Mouse (Mus musculus) thymus, postnatal 36 days (tissue): ENCODE measurements around the gene Amotl1.
A peak's percentile ranks its signal among the peaks of the same experiment; 100 is the strongest.
"Not testable (repeated sequence)": the region's sequence is repeated elsewhere in the genome, so short reads cannot be mapped to it uniquely, and the experiment has no call there.

Experiments
- DNase-seq, 2 experiments: peaks; one replicate each; pipeline ENCODE4 v3.0.0; 2022; ENCODE audit warnings: mixed read lengths in 2 of 2

Amotl1 gene

GRCm38 (mm10) chr9:14599799-14600198, 45.1 kb downstream of the Amotl1 start:
- DNase-seq: no peak

GRCm38 (mm10) chr9:14598157-14598556, 46.7 kb downstream of the Amotl1 start:
- no peak for DNase-seq

- no peak for DNase-seq
Measured at GRCm38 (mm10) chr9:14597429-14597828, 47.4 kb downstream of the Amotl1 start.

- no peak for DNase-seq
Measured at GRCm38 (mm10) chr9:14596858-14597257, 48.0 kb downstream of the Amotl1 start.

GRCm38 (mm10) chr9:14596427-14596826, 48.4 kb downstream of the Amotl1 start:
- no peak for DNase-seq

GRCm38 (mm10) chr9:14595893-14596292, 49.0 kb downstream of the Amotl1 start:
- no peak for DNase-seq

GRCm38 (mm10) chr9:14593880-14594279, 51.0 kb downstream of the Amotl1 start:
- no peak for DNase-seq

- DNase-seq: no peak
Measured at GRCm38 (mm10) chr9:14590666-14591065, 54.2 kb downstream of the Amotl1 start.

- no peak for DNase-seq
Measured at GRCm38 (mm10) chr9:14588690-14589089, 56.2 kb downstream of the Amotl1 start.

GRCm38 (mm10) chr9:14585702-14586101, 59.2 kb downstream of the Amotl1 start:
- DNase-seq: no peak

- no peak for DNase-seq
Measured at GRCm38 (mm10) chr9:14578960-14579359, 65.9 kb downstream of the Amotl1 start.

- DNase-seq: not testable (repeated sequence)
Measured at GRCm38 (mm10) chr9:14576359-14576758, 68.5 kb downstream of the Amotl1 start.

- no peak for DNase-seq
Measured at GRCm38 (mm10) chr9:14574760-14575399, 70.0 kb downstream of the Amotl1 start.

- no peak for DNase-seq
Measured at GRCm38 (mm10) chr9:14569175-14569975, 75.5 kb downstream of the Amotl1 start.

GRCm38 (mm10) chr9:14568487-14568886, 76.4 kb downstream of the Amotl1 start:
- no peak for DNase-seq

- DNase-seq: no peak
Measured at GRCm38 (mm10) chr9:14564486-14564885, 80.4 kb downstream of the Amotl1 start.

GRCm38 (mm10) chr9:14563351-14563750, 81.5 kb downstream of the Amotl1 start:
- DNase-seq: no peak

GRCm38 (mm10) chr9:14560545-14560944, 84.3 kb downstream of the Amotl1 start:
- no peak for DNase-seq

GRCm38 (mm10) chr9:14559996-14560395, 84.9 kb downstream of the Amotl1 start:
- DNase-seq: no peak

GRCm38 (mm10) chr9:14559430-14559829, 85.4 kb downstream of the Amotl1 start:
- DNase-seq: peak; percentile 52 to 78

GRCm38 (mm10) chr9:14558332-14558731, 86.5 kb downstream of the Amotl1 start:
- DNase-seq: no peak

- DNase-seq: no peak
Measured at GRCm38 (mm10) chr9:14548366-14548761, 96.5 kb downstream of the Amotl1 start.

GRCm38 (mm10) chr9:14547584-14548365, 97.1 kb downstream of the Amotl1 start:
- DNase-seq: peak; percentile 20 to 25
